Mouse (Mus musculus): Measurements from ENCODE around the gene Gm17584. TPM values are rescaled to one million over a fixed set of nuclear protein-coding genes. Genes with fewer than 3 reads are reported as not detected.

Gm17584 gene
- not detected in 2 replicates for polyA plus RNA-seq (2012; rRNA removed; ENCODE audit: low replicate concordance)

GRCm38 (mm10) chrX:124500263-124500662 lies at the start of gene Gm17584:
Gm17584 (plus strand) TSS chrX:124500563.

Other genes starting within 250 kb of the Gm17584 start
- not detected in 2 replicates for gene Gm17469, start 129.3 kb downstream of the Gm17584 start, polyA plus RNA-seq (2012; rRNA removed; ENCODE audit: low replicate concordance)